Mouse (Mus musculus) limb, embryonic 12.5 days (tissue): Measurements from ENCODE around the gene Cd2bp2. TPM values are rescaled to one million over a fixed set of nuclear protein-coding genes. Genes with fewer than 3 reads are reported as not detected.

Experiments
- ATAC-seq: fragments of 200-750 bp; cut with Nextera tagmentation; 2 replicates; pipeline ENCODE4 v1.8.0; 2017; ENCODE audit warnings: low read depth, moderate TSS enrichment; ENCODE audit not compliant: insufficient number of reproducible peaks, insufficient read depth, low FRiP score, low TSS enrichment
- H3K27ac ChIP-seq: fragments of 300-500 bp; sonication (generic); 2 replicates; pipeline ENCODE4 v1.5.1; 2016; ENCODE audit warnings: mild to moderate bottlenecking, moderate library complexity
- H3K27me3 ChIP-seq: fragments of 300-500 bp; sonication (generic); 2 replicates; pipeline ENCODE4 v1.6.1; 2016; ENCODE audit warnings: mild to moderate bottlenecking, moderate library complexity
- H3K36me3 ChIP-seq: fragments of 300-500 bp; sonication (generic); 2 replicates; pipeline ENCODE4 v1.6.1; 2016; ENCODE audit warnings: mild to moderate bottlenecking, moderate library complexity
- H3K4me1 ChIP-seq: fragments of 300-500 bp; sonication (generic); replicated peaks from 2 replicates; pipeline ENCODE4 v1.6.1; 2016
- H3K4me2 ChIP-seq: fragments of 300-500 bp; sonication (generic); 2 replicates; pipeline ENCODE4 v1.6.1; 2016; ENCODE audit warnings: mild to moderate bottlenecking, moderate library complexity
- H3K4me3 ChIP-seq: fragments of 300-500 bp; sonication (generic); replicated peaks from 2 replicates; pipeline ENCODE4 v1.5.1; 2016; ENCODE audit warnings: mild to moderate bottlenecking
- H3K9ac ChIP-seq: fragments of 300-500 bp; sonication (generic); replicated peaks from 2 replicates; pipeline ENCODE4 v1.6.1; 2016; ENCODE audit warnings: mild to moderate bottlenecking, moderate library complexity
- H3K9me3 ChIP-seq: fragments of 300-500 bp; sonication (generic); 2 replicates; pipeline ENCODE4 v1.6.1; 2016; ENCODE audit warnings: mild to moderate bottlenecking, moderate library complexity
- WGBS: fragments of 180-500 bp; shearing (Covaris S2); methylation state at CpG from one replicate; pipeline ENCODE4 v1.1.7; 2016; 5-methylcytosine and 5-hydroxymethylcytosine counted together
- polyA plus RNA-seq: library from polyadenylated mRNA; unstranded; fragments of >200 nt; fragmentation: Nextera tagmentation; extraction: Ambion mirVana; gene quantifications from 2 replicates; pipeline ENCODE4 v1.2.1, GENCODE M21; 2016

Gene Cd2bp2
- polyA plus RNA-seq, 1 experiment from 2014 or later, result 86.5 TPM

GRCm38 (mm10) chr7:127216307-127216706 is 20.5 kb upstream of the Cd2bp2 start:
- Histone ChIP-seq H3K9me3 (no peaks in the 10 kb centered on the region), H3K36me3 (no peaks in the 10 kb centered on the region), H3K9ac (no peak overlapping the region), H3K4me3 (no peak overlapping the region), H3K27ac (no peak overlapping the region), H3K4me1 (peaks cover 20% of the 10 kb centered on the region), H3K27me3 (peaks cover 16% of the 10 kb centered on the region; the same call in 1 of the 2 replicates), H3K4me2 (no peak overlapping the region)
- 76% methylated on average over 5 of the region's 5 CpGs for WGBS
- no peak for ATAC-seq

- Histone ChIP-seq H3K36me3 (no peaks in the 10 kb centered on the region), H3K4me3 (peak overlapping the region; percentile 37), H3K27ac (no peak overlapping the region), H3K9ac (peak overlapping the region; percentile 45; the same call in 1 of the 2 replicates), H3K27me3 (peaks cover 16% of the 10 kb centered on the region; the same call in 1 of the 2 replicates), H3K4me2 (peak overlapping the region; percentile 60), H3K4me1 (peaks cover 20% of the 10 kb centered on the region), H3K9me3 (no peaks in the 10 kb centered on the region)
- ATAC-seq, result no peak
- 22% methylated on average over 33 of the region's 33 CpGs for whole genome bisulfite sequencing
These were observed 19.4 kb upstream of the Cd2bp2 start for GRCm38 (mm10) chr7:127214981-127215871.

- H3K27ac ChIP-seq, result no peak overlapping the region
- WGBS, result 23% methylated on average over 21 of the region's 21 CpGs
- no peaks in the 10 kb centered on the region for H3K36me3 ChIP-seq
- peak overlapping the region; percentile 37 for H3K4me3 ChIP-seq
- peaks cover 21% of the 10 kb centered on the region for H3K4me1 ChIP-seq
- peaks cover 16% of the 10 kb centered on the region; the same call in 1 of the 2 replicates for H3K27me3 ChIP-seq
- ATAC-seq, result no peak
- H3K4me2 ChIP-seq, result peak overlapping the region; percentile 60
- H3K9ac ChIP-seq, result peak overlapping the region; percentile 45; the same call in 1 of the 2 replicates
- H3K9me3 ChIP-seq, result no peaks in the 10 kb centered on the region
These were observed 18.7 kb upstream of the Cd2bp2 start for GRCm38 (mm10) chr7:127214521-127214920.

- 54% methylated on average over 12 of the region's 12 CpGs for WGBS
- H3K36me3 ChIP-seq, result no peaks in the 10 kb centered on the region
- peak overlapping the region; percentile 37; the same call in 1 of the 2 replicates for H3K4me3 ChIP-seq
- H3K9ac ChIP-seq, result no peak overlapping the region
- peaks cover 25% of the 10 kb centered on the region for H3K4me1 ChIP-seq
- H3K4me2 ChIP-seq, result peak overlapping the region; percentile 60
- no peak for ATAC-seq
- no peaks in the 10 kb centered on the region for H3K9me3 ChIP-seq
- no peak overlapping the region for H3K27ac ChIP-seq
- peaks cover 16% of the 10 kb centered on the region; the same call in 1 of the 2 replicates for H3K27me3 ChIP-seq
These were observed 18.1 kb upstream of the Cd2bp2 start for GRCm38 (mm10) chr7:127213930-127214329.

GRCm38 (mm10) chr7:127213485-127213884 is 17.6 kb upstream of the Cd2bp2 start:
- Histone ChIP-seq H3K36me3 (no peaks in the 10 kb centered on the region), H3K4me1 (peaks cover 25% of the 10 kb centered on the region), H3K4me3 (no peak overlapping the region), H3K9me3 (no peaks in the 10 kb centered on the region), H3K27ac (no peak overlapping the region), H3K4me2 (peak overlapping the region; percentile 60; the same call in 1 of the 2 replicates), H3K27me3 (peaks cover 16% of the 10 kb centered on the region; the same call in 1 of the 2 replicates), H3K9ac (no peak overlapping the region)
- 32% methylated on average over 7 of the region's 7 CpGs for WGBS
- no peak for ATAC-seq

GRCm38 (mm10) chr7:127212432-127213250 is 16.8 kb upstream of the Cd2bp2 start:
- H3K9ac ChIP-seq, result no peak overlapping the region
- H3K27ac ChIP-seq, result no peak overlapping the region
- ATAC-seq, result no peak
- no peak overlapping the region for H3K4me3 ChIP-seq
- H3K4me2 ChIP-seq, result no peak overlapping the region
- no peaks in the 10 kb centered on the region for H3K36me3 ChIP-seq
- no peaks in the 10 kb centered on the region for H3K9me3 ChIP-seq
- peaks cover 16% of the 10 kb centered on the region; the same call in 1 of the 2 replicates for H3K27me3 ChIP-seq
- H3K4me1 ChIP-seq, result peaks cover 25% of the 10 kb centered on the region
- WGBS, result 86% methylated on average over 12 of the region's 12 CpGs

GRCm38 (mm10) chr7:127211014-127211745 is 15.3 kb upstream of the Cd2bp2 start:
- Histone ChIP-seq H3K27ac (no peak overlapping the region), H3K9ac (no peak overlapping the region), H3K9me3 (no peaks in the 10 kb centered on the region), H3K4me3 (no peak overlapping the region), H3K36me3 (peaks cover 4% of the 10 kb centered on the region; the same call in 1 of the 2 replicates), H3K27me3 (peaks cover 16% of the 10 kb centered on the region; the same call in 1 of the 2 replicates), H3K4me1 (peaks cover 39% of the 10 kb centered on the region), H3K4me2 (no peak overlapping the region)
- ATAC-seq, result no peak
- WGBS, result 74% methylated on average over 5 of the region's 5 CpGs

GRCm38 (mm10) chr7:127210266-127210665 is 14.4 kb upstream of the Cd2bp2 start:
- peaks cover 7% of the 10 kb centered on the region for H3K36me3 ChIP-seq
- H3K4me1 ChIP-seq, result peaks cover 41% of the 10 kb centered on the region
- H3K9ac ChIP-seq, result no peak overlapping the region
- ATAC-seq, result no peak
- H3K4me3 ChIP-seq, result no peak overlapping the region
- no peak overlapping the region for H3K4me2 ChIP-seq
- peaks cover 16% of the 10 kb centered on the region; the same call in 1 of the 2 replicates for H3K27me3 ChIP-seq
- no peak overlapping the region for H3K27ac ChIP-seq
- 82% methylated on average over 4 of the region's 4 CpGs for WGBS
- H3K9me3 ChIP-seq, result no peaks in the 10 kb centered on the region

- Histone ChIP-seq H3K4me1 (peaks cover 40% of the 10 kb centered on the region), H3K36me3 (peaks cover 12% of the 10 kb centered on the region), H3K27ac (no peak overlapping the region), H3K9me3 (no peaks in the 10 kb centered on the region), H3K9ac (no peak overlapping the region), H3K27me3 (peaks cover 16% of the 10 kb centered on the region; the same call in 1 of the 2 replicates), H3K4me3 (no peak overlapping the region), H3K4me2 (peak overlapping the region; percentile 63)
- 81% methylated on average over 5 of the region's 5 CpGs for WGBS
- no peak for ATAC-seq
These were observed 14.0 kb upstream of the Cd2bp2 start for GRCm38 (mm10) chr7:127209851-127210250.

GRCm38 (mm10) chr7:127208553-127209438 is 12.9 kb upstream of the Cd2bp2 start, which contains the start of gene Mylpf:
Gene Mylpf (plus strand): TSS chr7:127208890.
- peak within 1 kb of the TSS; percentile 96 for H3K4me3 ChIP-seq
- WGBS, result under 1% methylated on average over 40 of the region's 44 CpGs

More at GRCm38 (mm10) chr7:127208553-127209438, 12.9 kb upstream of the Cd2bp2 start, which contains the start of gene Mylpf:
- H3K36me3 ChIP-seq, result peaks cover 18% of the 10 kb centered on the region
- H3K4me2 ChIP-seq, result peak within 1 kb of the TSS; percentile 97
- H3K4me1 ChIP-seq, result peaks cover 30% of the 10 kb centered on the region
- H3K9ac ChIP-seq, result peak within 1 kb of the TSS; percentile 96
- ATAC-seq, result peak; percentile 92
- H3K9me3 ChIP-seq, result no peaks in the 10 kb centered on the region
- peak within 1 kb of the TSS; percentile 92 for H3K27ac ChIP-seq
- peaks cover 7% of the 10 kb centered on the region; the same call in 1 of the 2 replicates for H3K27me3 ChIP-seq
